Comparison of ENCODE assay signal across 10 mouse cellular contexts in genomic region chr17:7009440-7009839, GRCm38 (mm10). TPM values are rescaled to one million over a fixed set of nuclear protein-coding genes. Genes with fewer than 3 reads are reported as not detected.
"Had no signal": no experiment of that assay in that cellular context is flagged by ENCODE, and none has a peak within 500 bp of the region (broad histone marks: within the 10 kb centered on the region; RNA-seq: fewer than 3 reads in every experiment).

No protein-coding gene starts in this region.

RNA-seq across cellular contexts. Expression of gene Gm1604a, which starts 15.9 kb away (rescaled TPM):
- polyA plus RNA-seq: neural tube, embryonic 13.5 days; neural tube, embryonic 14.5 days; small intestine, adult 2 months; spleen, adult 2 months; stomach, embryonic 14.5 days; stomach, embryonic 15.5 days; stomach, embryonic 16.5 days; stomach, postnatal 0 days; testis, adult 2 months; urinary bladder, adult 2 months had no signal

RNA-seq across cellular contexts. Expression of gene Gm49721, which starts 30.7 kb away (rescaled TPM):
- polyA plus RNA-seq: neural tube, embryonic 14.5 days; small intestine, adult 2 months; spleen, adult 2 months had no signal
